14 mouse cellular contexts compared by ENCODE assay signal in the genomic region with DNA sequence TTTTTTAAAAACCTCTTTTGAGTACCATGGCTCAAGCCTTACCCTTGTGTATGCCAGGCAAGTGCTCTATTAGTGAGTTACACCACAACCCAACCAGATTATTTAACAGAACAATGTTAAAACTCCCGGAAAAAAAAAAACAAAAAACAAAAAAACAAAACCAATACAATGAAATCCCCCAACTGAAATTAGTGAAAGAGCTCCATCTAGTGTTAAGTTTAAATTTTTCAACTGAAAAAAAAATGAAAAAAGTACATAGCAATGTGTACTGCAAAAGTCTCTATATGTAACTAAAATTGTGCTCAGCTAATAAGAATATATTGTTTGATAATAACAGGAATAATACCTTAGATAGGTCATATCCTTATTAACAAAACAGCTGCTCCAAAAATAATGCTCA. TPM values are rescaled to one million over a fixed set of nuclear protein-coding genes. Genes with fewer than 3 reads are reported as not detected.
DNase-seq lines count a peak whose midpoint lies in the region; ATAC-seq and TF ChIP-seq lines count a peak whose summit lies in the region.
"Had no signal": no experiment of that assay in that cellular context is flagged by ENCODE, and none has a peak within 500 bp of the region (broad histone marks: within the 10 kb centered on the region; RNA-seq: fewer than 3 reads in every experiment).

No protein-coding gene starts in this region.

- CTCF ChIA-PET in Patski (lab: Charles Lee): interaction anchor here (0.7 to 2.9 kb wide), 13 partner anchors 10 to 243 kb away, joined by 3 to 18 read pairs (median 4); no protein-coding TSS in a partner anchor

- no peak for TF ChIP-seq EP300 in liver, postnatal 0 days (IDR thresholded peaks at IDR 0.05; ENCODE audit: low read depth)

- no peak overlapping the region for H3K4me3 ChIP-seq in embryonic facial prominence, embryonic 11.5 days (ENCODE audit: low read depth, low read length)
- no peak overlapping the region for H3K4me3 ChIP-seq in embryonic facial prominence, embryonic 10.5 days
- H3K4me3 ChIP-seq in liver, postnatal 0 days (ENCODE audit: low read depth, low read length): no peak overlapping the region
- no peak overlapping the region for H3K4me3 ChIP-seq in liver, embryonic 12.5 days
- H3K4me3 ChIP-seq: heart, embryonic 15.5 days; liver, embryonic 15.5 days; midbrain, embryonic 12.5 days had no signal

- H3K4me1 ChIP-seq in embryonic facial prominence, embryonic 11.5 days (ENCODE audit: control insufficient read depth, insufficient read depth, low read length): no peaks in the 10 kb centered on the region
- no peaks in the 10 kb centered on the region for H3K4me1 ChIP-seq in embryonic facial prominence, embryonic 10.5 days
- H3K4me1 ChIP-seq in liver, postnatal 0 days (ENCODE audit: insufficient read depth): no peaks in the 10 kb centered on the region
- no peaks in the 10 kb centered on the region for H3K4me1 ChIP-seq in liver, embryonic 12.5 days
- H3K4me1 ChIP-seq: heart, embryonic 15.5 days; liver, embryonic 15.5 days; midbrain, embryonic 12.5 days had no signal

- POLR2A ChIA-PET in Patski (lab: Charles Lee): interaction anchor here (0.7 kb wide), 1 partner anchor 17 kb away, joined by 3 read pairs; no protein-coding TSS in a partner anchor

- H3K27ac ChIP-seq in embryonic facial prominence, embryonic 11.5 days (replicated peaks; ENCODE audit: low read depth, low read length): no peak overlapping the region
- H3K27ac ChIP-seq in embryonic facial prominence, embryonic 10.5 days (replicated peaks): no peak overlapping the region
- no peak overlapping the region for H3K27ac ChIP-seq in liver, postnatal 0 days (ENCODE audit: low read depth)
- no peak overlapping the region for H3K27ac ChIP-seq in liver, embryonic 12.5 days
- H3K27ac ChIP-seq: heart, embryonic 15.5 days; liver, embryonic 15.5 days; midbrain, embryonic 12.5 days had no signal

- no peaks in the 10 kb centered on the region for H3K9me3 ChIP-seq in embryonic facial prominence, embryonic 11.5 days (replicated peaks; ENCODE audit: control insufficient read depth, low read length)
- H3K9me3 ChIP-seq in embryonic facial prominence, embryonic 10.5 days: no peaks in the 10 kb centered on the region
- no peaks in the 10 kb centered on the region for H3K9me3 ChIP-seq in liver, postnatal 0 days (ENCODE audit: low read length)
- no peaks in the 10 kb centered on the region for H3K9me3 ChIP-seq in liver, embryonic 12.5 days (replicated peaks)
- H3K9me3 ChIP-seq: heart, embryonic 15.5 days; liver, embryonic 15.5 days; midbrain, embryonic 12.5 days had no signal

- no peaks in the 10 kb centered on the region for H3K27me3 ChIP-seq in embryonic facial prominence, embryonic 11.5 days (ENCODE audit: control insufficient read depth, insufficient read depth, low read length)
- no peaks in the 10 kb centered on the region for H3K27me3 ChIP-seq in embryonic facial prominence, embryonic 10.5 days (replicated peaks; ENCODE audit: low read depth, poor library complexity, severe bottlenecking)
- no peaks in the 10 kb centered on the region for H3K27me3 ChIP-seq in liver, postnatal 0 days (ENCODE audit: insufficient read depth, low read length)
- H3K27me3 ChIP-seq in liver, embryonic 12.5 days (replicated peaks): no peaks in the 10 kb centered on the region
- H3K27me3 ChIP-seq in Patski: no peaks in the 10 kb centered on the region
- H3K27me3 ChIP-seq: heart, embryonic 15.5 days; liver, embryonic 15.5 days; midbrain, embryonic 12.5 days had no signal

- peak; percentile 63 for DNase-seq in embryonic facial prominence, embryonic 11.5 days (ENCODE audit: low spot score)
- DNase-seq in embryonic facial prominence, embryonic 10.5 days (ENCODE audit: low spot score): no peak
- DNase-seq in liver, postnatal 0 days: no peak
- DNase-seq in Patski (ENCODE audit: low read depth, low spot score): no peak
- peak; percentile 19 for DNase-seq in retina, postnatal 7 days (ENCODE audit: low read depth, low spot score)
- DNase-seq in urinary bladder, postnatal 4 days (ENCODE audit: low spot score in 2 of 2): no peak
- DNase-seq in layer of hippocampus, postnatal 36 days: no peak
- DNase-seq: adrenal gland, adult 2 months; cerebellum, adult 11-12 months; kidney, adult 18-20 months had no signal

- 31% methylated on average over 1 of the region's 1 CpGs for WGBS in embryonic facial prominence, embryonic 11.5 days
- 36% methylated on average over 1 of the region's 1 CpGs for WGBS in embryonic facial prominence, embryonic 10.5 days
- 17% methylated on average over 1 of the region's 1 CpGs for WGBS in liver, postnatal 0 days (ENCODE audit: insufficient replicate concordance)
- 39% methylated on average over 1 of the region's 1 CpGs for WGBS in liver, embryonic 12.5 days (ENCODE audit: insufficient replicate concordance)

- in situ Hi-C loops in Patski (cut with MboI; ENCODE audit: low pct_unique_long_range_greater_than_20kb): loop anchor here (5.0 to 25.0 kb wide), 3 partner anchors 249 to 1284 kb away; partner anchors contain the start of genes Abce1, Anapc10 and Gypa

- no peak overlapping the region for H3K4me2 ChIP-seq in embryonic facial prominence, embryonic 11.5 days (ENCODE audit: low read depth, low read length)
- no peak overlapping the region for H3K4me2 ChIP-seq in liver, postnatal 0 days (ENCODE audit: low read depth, low read length)
- no peak overlapping the region for H3K4me2 ChIP-seq in liver, embryonic 12.5 days
- H3K4me2 ChIP-seq: heart, embryonic 15.5 days; liver, embryonic 15.5 days; midbrain, embryonic 12.5 days had no signal

- no peak for ATAC-seq in embryonic facial prominence, embryonic 11.5 days (replicated peaks; ENCODE audit: insufficient number of reproducible peaks, low FRiP score, low TSS enrichment, low read depth)
- ATAC-seq in liver, postnatal 0 days: no peak
- no peak for ATAC-seq in liver, embryonic 12.5 days
- ATAC-seq in Patski: no peak

- H3K9ac ChIP-seq in embryonic facial prominence, embryonic 11.5 days (replicated peaks; ENCODE audit: low read length): no peak overlapping the region
- no peak overlapping the region for H3K9ac ChIP-seq in liver, postnatal 0 days (replicated peaks)
- no peak overlapping the region for H3K9ac ChIP-seq in liver, embryonic 12.5 days
- H3K9ac ChIP-seq: heart, embryonic 15.5 days; liver, embryonic 15.5 days; midbrain, embryonic 12.5 days had no signal

- H3K36me3 ChIP-seq in embryonic facial prominence, embryonic 11.5 days (replicated peaks; ENCODE audit: control insufficient read depth, insufficient read depth, low read depth, low read length): no peaks in the 10 kb centered on the region; the same call in 1 of the 2 replicates
- H3K36me3 ChIP-seq in embryonic facial prominence, embryonic 10.5 days (replicated peaks): peaks cover 89% of the 10 kb centered on the region
- H3K36me3 ChIP-seq in liver, postnatal 0 days (replicated peaks; ENCODE audit: insufficient read depth, low read length): peaks cover 67% of the 10 kb centered on the region
- peaks cover 91% of the 10 kb centered on the region for H3K36me3 ChIP-seq in liver, embryonic 12.5 days

- TF ChIP-seq CTCF in liver, postnatal 0 days (IDR thresholded peaks at IDR 0.05; ENCODE audit: low read depth): peak; percentile 42
- TF ChIP-seq CTCF in Patski (IDR thresholded peaks at IDR 0.05): peak; percentile 22

RNA-seq across cellular contexts. Expression of gene Usp38, which starts 18.1 kb away (rescaled TPM):
- 29.5 and 32.5 TPM in 2 replicates for polyA plus RNA-seq in embryonic facial prominence, embryonic 11.5 days (2014; fragmentation: Nextera tagmentation; extraction: Ambion mirVana)
- 24.3 and 24.9 TPM in 2 replicates for polyA plus RNA-seq in embryonic facial prominence, embryonic 10.5 days (2016; fragmentation: Nextera tagmentation; extraction: Ambion mirVana)
- 6.8 and 7.1 TPM in 2 replicates for polyA plus RNA-seq in liver, postnatal 0 days (2015; fragmentation: Nextera tagmentation; extraction: Ambion mirVana)
- polyA plus RNA-seq in liver, embryonic 12.5 days (2016; fragmentation: Nextera tagmentation; extraction: Ambion mirVana): 19.3 and 20.7 TPM in 2 replicates
- polyA plus RNA-seq in Patski (2021): 20.9 TPM
- total RNA-seq in layer of hippocampus, postnatal 36 days (2021): 10 to 100 TPM; 25.3 to 25.4 TPM

Comparison
In these comparisons a context has a peak if more than half of its experiments do, and no peak if none do; other contexts are left out.
1. DNase-seq: peak in embryonic facial prominence, embryonic 11.5 days (single experiment) and retina, postnatal 7 days (single experiment); none in embryonic facial prominence, embryonic 10.5 days (single experiment), liver, postnatal 0 days (single experiment), Patski (single experiment), urinary bladder, postnatal 4 days (0 of 2) and layer of hippocampus, postnatal 36 days (0 of 2).